Mouse (Mus musculus): ENCODE data around the gene Mlkl. TPM values are rescaled to one million over a fixed set of nuclear protein-coding genes. Genes with fewer than 3 reads are reported as not detected.

Mlkl gene
- polyA plus RNA-seq, 1 experiment = 3.8 TPM

- DNase-seq (ENCODE audit: low read depth, low spot score) = no peak
- 74% methylated on average over 4 of the region's 4 CpGs for WGBS
Measured at GRCm38 (mm10) chr8:111261981-111262381, 76.0 kb downstream of the Mlkl start.

Other genes starting within 250 kb of the Mlkl start
- gene Clec18a, start 245.8 kb downstream of the Mlkl start, polyA plus RNA-seq (2012; rRNA removed) = 0.05 TPM in 1 of 2 replicates, not detected in the other
- 3.0 and 10.6 TPM in 2 replicates for gene Pdpr, start 243.5 kb downstream of the Mlkl start, polyA plus RNA-seq (2012; rRNA removed)
- 21.0 and 28.7 TPM in 2 replicates for gene Glg1, start 79.0 kb downstream of the Mlkl start, polyA plus RNA-seq (2012; rRNA removed)
- 13.5 and 19.7 TPM in 2 replicates for gene Rfwd3, start 38.0 kb downstream of the Mlkl start, polyA plus RNA-seq (2012; rRNA removed)
- gene Fa2h, start 55.6 kb upstream of the Mlkl start, polyA plus RNA-seq (2012; rRNA removed) = 0.18 and 1.0 TPM in 2 replicates
- 2.8 and 4.9 TPM in 2 replicates for gene Wdr59, start 183.9 kb upstream of the Mlkl start, polyA plus RNA-seq (2012; rRNA removed)
- 23.5 and 25.9 TPM in 2 replicates for gene Znrf1, start 197.9 kb upstream of the Mlkl start, polyA plus RNA-seq (2012; rRNA removed)

Measured in large intestine, adult 2 months (tissue).